Mouse (Mus musculus) ES-Bruce4 (cell line): ENCODE results near the gene Rnf144b. TPM values are rescaled to one million over a fixed set of nuclear protein-coding genes. Genes with fewer than 3 reads are reported as not detected.

Source experiments
- H3K27ac ChIP-seq: 2 replicates; pipeline ENCODE4 v1.5.1; 2012; ENCODE audit warnings: low read length, inconsistent platforms; ENCODE audit not compliant: insufficient read depth
- H3K27me3 ChIP-seq: 2 replicates; pipeline ENCODE4 v1.6.1; 2012; ENCODE audit warnings: mild to moderate bottlenecking, low read length, inconsistent platforms; ENCODE audit not compliant: control insufficient read depth, poor library complexity, insufficient read depth, severe bottlenecking
- H3K36me3 ChIP-seq: 2 replicates; pipeline ENCODE4 v1.6.1; 2012; ENCODE audit warnings: inconsistent platforms, mild to moderate bottlenecking, low read length, moderate library complexity; ENCODE audit not compliant: control insufficient read depth, poor library complexity, insufficient read depth, severe bottlenecking
- H3K4me1 ChIP-seq: one replicate; pipeline ENCODE4 v1.8.1; 2011; ENCODE audit warnings: low read length; ENCODE audit not compliant: control insufficient read depth, insufficient read depth
- H3K4me3 ChIP-seq: 2 replicates; pipeline ENCODE4 v1.5.1; 2011; ENCODE audit warnings: low read depth, mild to moderate bottlenecking, low read length
- H3K9ac ChIP-seq: 2 replicates; pipeline ENCODE4 v1.6.1; 2012; ENCODE audit warnings: low read depth, mild to moderate bottlenecking, inconsistent platforms; ENCODE audit not compliant: poor library complexity, severe bottlenecking
- H3K9me3 ChIP-seq: replicated peaks from 2 replicates; pipeline ENCODE4 v1.6.1; 2012; ENCODE audit warnings: mild to moderate bottlenecking, low read length, inconsistent platforms; ENCODE audit not compliant: control insufficient read depth, poor library complexity, insufficient read depth, severe bottlenecking
- CTCF ChIP-seq: IDR thresholded peaks from one replicate; pipeline ENCODE4 v1.8.1; 2011; ENCODE audit warnings: low read depth, low read length
- EP300 ChIP-seq: IDR thresholded peaks from 2 replicates; pipeline ENCODE4 v1.6.1; 2011; ENCODE audit warnings: low read depth, low read length; ENCODE audit not compliant: insufficient read depth
- POLR2A ChIP-seq: IDR thresholded peaks from one replicate; pipeline ENCODE4 v1.8.1; 2011; ENCODE audit warnings: low read length; ENCODE audit not compliant: insufficient read depth
- polyA plus RNA-seq: library from polyadenylated mRNA; stranded (reverse); fragments of >200 nt; gene quantifications from 2 replicates; pipeline ENCODE4 v1.2.4, GENCODE M21; 2011; ENCODE audit warnings: low read depth; ENCODE audit not compliant: missing spikeins, insufficient read depth, insufficient read length

The Rnf144b gene
- polyA plus RNA-seq, 1 experiment, result 1.6 TPM

GRCm38 (mm10) chr13:47194695-47195094 is 72.2 kb downstream of the Rnf144b start:
- TF ChIP-seq EP300 (no peak), POLR2A (no peak), CTCF (no peak)

GRCm38 (mm10) chr13:47195491-47195890 is 73.0 kb downstream of the Rnf144b start:
- no peak for TF ChIP-seq POLR2A
- TF ChIP-seq CTCF, result no peak
- no peak for TF ChIP-seq EP300
- H3K9ac ChIP-seq, result no peak overlapping the region
- H3K27ac ChIP-seq, result no peak overlapping the region
- no peaks in the 10 kb centered on the region for H3K27me3 ChIP-seq
- no peaks in the 10 kb centered on the region for H3K36me3 ChIP-seq
- no peak overlapping the region for H3K4me3 ChIP-seq
- H3K4me1 ChIP-seq, result no peaks in the 10 kb centered on the region
- no peaks in the 10 kb centered on the region for H3K9me3 ChIP-seq

More at GRCm38 (mm10) chr13:47194695-47195094, 72.2 kb downstream of the Rnf144b start:
- H3K27me3 ChIP-seq, result no peaks in the 10 kb centered on the region
- H3K27ac ChIP-seq, result no peak overlapping the region
- no peaks in the 10 kb centered on the region for H3K9me3 ChIP-seq
- no peaks in the 10 kb centered on the region for H3K4me1 ChIP-seq
- no peak overlapping the region for H3K9ac ChIP-seq
- no peak overlapping the region for H3K4me3 ChIP-seq
- H3K36me3 ChIP-seq, result no peaks in the 10 kb centered on the region

- TF ChIP-seq CTCF (no peak), EP300 (no peak), POLR2A (no peak)
Measured at GRCm38 (mm10) chr13:47200011-47200670, 77.7 kb downstream of the Rnf144b start.

GRCm38 (mm10) chr13:47201962-47202624 is 79.6 kb downstream of the Rnf144b start:
- Histone ChIP-seq H3K4me1 (no peaks in the 10 kb centered on the region), H3K27me3 (no peaks in the 10 kb centered on the region), H3K4me3 (no peak overlapping the region), H3K9me3 (0 out of 2 replicates have a peak, but pooled peaks cover 5% of the 10 kb centered on the region), H3K36me3 (no peaks in the 10 kb centered on the region), H3K9ac (no peak overlapping the region), H3K27ac (no peak overlapping the region)
- TF ChIP-seq CTCF, result no peak
- TF ChIP-seq EP300, result no peak
- no peak for TF ChIP-seq POLR2A

More at GRCm38 (mm10) chr13:47200011-47200670, 77.7 kb downstream of the Rnf144b start:
- no peaks in the 10 kb centered on the region for H3K36me3 ChIP-seq
- no peaks in the 10 kb centered on the region for H3K27me3 ChIP-seq
- no peak overlapping the region for H3K4me3 ChIP-seq
- H3K9me3 ChIP-seq, result no peaks in the 10 kb centered on the region
- H3K9ac ChIP-seq, result no peak overlapping the region
- H3K4me1 ChIP-seq, result no peaks in the 10 kb centered on the region
- H3K27ac ChIP-seq, result no peak overlapping the region

- H3K9me3 ChIP-seq, result 0 out of 2 replicates have a peak, but pooled peaks cover 5% of the 10 kb centered on the region
- no peaks in the 10 kb centered on the region for H3K36me3 ChIP-seq
- H3K27me3 ChIP-seq, result no peaks in the 10 kb centered on the region
- no peak overlapping the region for H3K27ac ChIP-seq
- TF ChIP-seq POLR2A (no peak), EP300 (no peak), CTCF (no peak)
- no peaks in the 10 kb centered on the region for H3K4me1 ChIP-seq
- H3K9ac ChIP-seq, result no peak overlapping the region
- H3K4me3 ChIP-seq, result no peak overlapping the region
Measured at GRCm38 (mm10) chr13:47210496-47210895, 88.0 kb downstream of the Rnf144b start.

- Histone ChIP-seq H3K9me3 (0 out of 2 replicates have a peak, but pooled peaks cover 5% of the 10 kb centered on the region), H3K9ac (no peak overlapping the region), H3K4me1 (no peaks in the 10 kb centered on the region), H3K36me3 (no peaks in the 10 kb centered on the region), H3K27ac (no peak overlapping the region), H3K4me3 (no peak overlapping the region), H3K27me3 (no peaks in the 10 kb centered on the region)
- TF ChIP-seq POLR2A (no peak), CTCF (no peak), EP300 (no peak)
Measured at GRCm38 (mm10) chr13:47210992-47211391, 88.5 kb downstream of the Rnf144b start.
